Mouse (Mus musculus): ENCODE results near the gene Psme2b.
"Not testable (repeated sequence)": the region's sequence is repeated elsewhere in the genome, so short reads cannot be mapped to it uniquely, and the experiment has no call there.

Psme2b gene

DNA sequence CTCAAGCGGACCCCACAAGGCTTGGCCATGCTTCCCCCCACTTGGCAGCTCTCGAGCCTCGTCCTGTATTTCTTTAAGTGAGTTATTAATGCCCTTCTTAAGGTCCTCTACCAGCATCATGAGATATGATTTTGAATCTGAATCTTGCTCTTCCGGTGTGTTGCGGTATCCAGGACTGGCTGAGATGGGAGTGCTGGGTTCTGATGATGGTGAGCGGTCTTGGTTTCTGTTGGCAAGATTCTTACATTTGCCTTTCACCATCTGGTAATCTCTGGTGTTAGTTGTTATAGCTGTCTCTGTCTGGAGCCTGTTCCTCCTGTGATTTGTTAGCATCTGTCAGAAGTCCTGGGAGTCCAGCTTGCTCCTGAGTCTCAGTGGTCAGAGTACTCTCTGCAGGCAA is at the start of gene Psme2b:
TSS of gene Psme2b (minus strand) at position 101 of the 400 bp plus-strand sequence.
- DNase-seq (ENCODE audit: low spot score) = not testable (repeated sequence)

DNA sequence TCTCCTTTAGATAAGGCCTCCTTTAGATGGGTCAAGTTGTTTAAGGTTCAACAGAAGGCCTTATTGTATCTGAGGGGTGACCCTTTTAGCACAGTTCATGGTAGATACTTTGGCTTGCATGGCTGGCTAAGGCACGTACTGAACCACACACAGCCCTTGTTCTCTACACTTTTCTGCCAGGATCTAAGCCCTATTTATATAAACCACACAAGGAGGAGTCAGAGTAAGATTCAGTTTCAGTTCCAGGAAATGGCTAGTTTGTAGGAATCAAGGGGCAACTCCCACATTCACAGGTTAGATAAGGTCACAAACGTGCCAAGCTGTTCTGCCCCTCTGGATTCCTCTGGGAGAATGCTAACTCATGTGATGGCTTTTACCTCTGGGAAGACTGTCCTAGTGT is 48.0 kb upstream of the Psme2b start, which contains the start of gene Tgtp1:
TSS of gene Tgtp1 (minus strand) at position 155 of the 400 bp plus-strand sequence.
- DNase-seq (ENCODE audit: low spot score) = not testable (repeated sequence)

DNA sequence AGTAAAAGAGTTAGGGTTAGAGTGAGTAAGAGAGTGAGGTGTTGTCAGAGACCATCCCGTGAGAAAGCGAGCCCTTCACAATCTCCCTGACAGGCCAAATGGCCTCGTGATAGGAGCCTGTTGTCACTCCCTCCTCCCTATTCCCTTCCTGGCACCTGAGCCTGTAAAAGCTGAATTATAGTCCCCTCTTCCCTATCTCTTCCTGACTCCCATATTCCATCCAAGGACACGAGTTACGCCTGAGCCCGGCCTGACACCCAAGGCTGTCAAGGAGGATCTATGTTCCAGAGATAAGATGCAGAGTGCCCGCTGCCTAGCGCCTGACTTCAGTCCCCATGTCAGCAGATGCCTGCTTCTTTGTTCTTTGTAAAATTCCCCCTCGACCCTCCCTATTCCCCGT is 47.3 kb upstream of the Psme2b start:
- DNase-seq (ENCODE audit: low spot score) = peak; percentile 44

DNA sequence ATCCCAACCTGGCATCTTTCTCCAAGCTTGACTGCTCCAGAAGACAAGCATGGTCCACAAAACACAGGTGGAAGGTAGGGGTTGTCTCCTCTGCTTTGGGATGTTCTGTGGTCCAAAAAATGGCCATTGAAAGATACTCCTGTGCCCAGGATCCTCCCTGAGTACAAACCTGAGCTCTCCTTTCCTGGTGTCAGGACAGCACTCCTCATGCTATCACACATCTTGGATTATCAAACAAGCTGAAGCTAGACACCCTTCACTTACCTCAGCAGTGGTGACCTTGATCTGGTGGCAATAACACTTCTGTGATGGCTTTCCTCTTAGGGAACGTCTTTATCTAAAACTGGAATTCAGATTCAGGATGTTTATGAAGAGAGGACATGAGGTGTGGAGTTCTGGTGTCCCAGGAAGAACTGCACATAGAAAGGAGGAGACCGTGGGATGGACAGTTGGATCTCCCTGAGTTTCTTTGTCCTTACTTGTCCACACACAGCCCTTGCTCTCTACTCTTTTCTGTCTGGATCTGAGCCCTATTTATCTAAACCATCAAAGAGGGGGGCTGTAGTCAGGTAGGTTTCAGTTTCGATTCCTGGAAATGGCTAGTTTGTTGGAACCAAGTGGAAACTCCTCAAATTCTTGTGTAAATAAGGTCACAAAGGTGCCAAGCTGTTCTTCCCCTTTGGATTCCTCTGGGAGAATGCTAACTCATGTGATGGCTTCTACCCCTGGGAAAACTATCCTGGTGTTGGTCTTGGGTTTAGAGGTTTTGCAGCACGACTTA is 45.9 kb upstream of the Psme2b start, which contains the start of gene Gm12185:
TSS of gene Gm12185 (minus strand) at position 487 of the 781 bp plus-strand sequence.
- not testable (repeated sequence) for DNase-seq (ENCODE audit: low spot score)

DNA sequence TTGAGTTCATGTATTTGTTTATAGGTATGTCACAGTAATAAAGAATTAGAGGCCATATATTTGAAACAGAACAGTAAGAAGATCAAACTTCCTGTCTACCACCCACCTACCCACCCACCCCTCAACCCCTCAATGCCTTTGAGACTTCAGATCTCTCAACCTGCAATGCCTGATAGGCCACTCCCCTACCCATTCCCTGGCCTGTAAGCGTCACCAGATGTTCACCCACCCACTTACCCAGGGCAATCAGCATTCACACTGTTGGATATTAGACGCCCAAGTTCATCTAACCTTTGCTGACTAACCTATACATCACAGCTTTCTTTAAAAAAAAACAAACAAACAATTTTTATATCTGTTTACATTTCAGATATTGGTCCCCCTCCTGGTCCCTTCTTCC is 44.0 kb upstream of the Psme2b start:
- DNase-seq (ENCODE audit: low spot score) = not testable (repeated sequence)

DNA sequence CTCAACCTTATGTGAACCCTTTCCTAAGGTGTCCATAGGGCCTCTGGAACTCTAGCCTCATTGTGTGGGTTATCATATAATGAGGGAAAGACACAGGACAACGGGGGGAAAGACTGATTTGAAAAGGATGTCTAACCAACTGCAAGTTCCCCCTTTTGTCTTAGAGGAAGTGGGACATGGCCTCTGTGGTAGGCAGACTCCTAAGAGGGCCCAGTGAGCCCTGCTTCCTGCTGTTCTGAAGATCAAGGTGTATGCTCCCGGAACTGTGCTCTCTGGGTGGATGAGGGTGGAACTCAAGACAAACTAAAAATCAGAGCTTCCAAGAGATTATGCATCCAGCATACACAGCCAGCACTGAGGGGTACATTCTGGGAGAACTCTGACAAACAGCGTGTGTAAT is 42.2 kb upstream of the Psme2b start:
- not testable (repeated sequence) for DNase-seq (ENCODE audit: low spot score)

DNA sequence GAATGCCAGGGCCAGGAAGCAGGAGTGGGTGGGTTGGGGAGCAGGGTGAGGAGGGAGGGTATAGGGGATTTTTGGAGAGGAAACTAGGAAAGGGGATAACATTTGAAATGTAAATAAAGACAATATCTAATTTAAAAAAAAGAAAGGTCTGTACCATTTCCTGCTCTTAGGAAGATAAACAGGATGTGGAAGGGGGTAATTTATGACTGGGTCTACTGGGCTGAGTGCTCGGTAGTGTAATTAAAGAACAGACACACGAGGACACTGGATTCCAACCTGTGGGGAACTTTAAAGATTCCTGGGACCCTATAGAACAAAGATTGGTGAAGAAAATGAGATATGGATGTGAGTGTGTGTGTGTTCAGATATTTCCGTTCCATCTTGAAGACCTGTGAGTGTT is 36.9 kb upstream of the Psme2b start:
- DNase-seq (ENCODE audit: low spot score) = not testable (repeated sequence)

DNA sequence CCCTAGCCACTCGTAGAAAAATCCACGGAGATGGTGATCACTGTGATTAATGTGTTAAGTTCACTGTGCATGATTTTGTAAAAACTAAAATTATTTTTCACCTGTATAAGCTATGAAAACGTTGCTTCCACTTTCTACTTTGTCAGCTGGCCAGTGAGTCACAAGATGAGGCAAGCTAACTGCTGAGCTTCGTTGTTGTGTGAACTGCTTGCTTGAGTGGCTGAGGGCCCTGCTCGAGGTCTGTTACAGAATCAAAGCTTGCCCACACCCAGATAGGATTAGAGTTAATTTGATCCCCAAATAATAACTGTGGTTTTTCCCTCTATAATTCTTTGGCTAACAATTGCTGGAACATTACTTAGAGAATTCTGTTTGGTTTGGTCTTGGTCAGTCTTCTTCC is 34.1 kb upstream of the Psme2b start:
- DNase-seq (ENCODE audit: low spot score) = not testable (repeated sequence)

DNA sequence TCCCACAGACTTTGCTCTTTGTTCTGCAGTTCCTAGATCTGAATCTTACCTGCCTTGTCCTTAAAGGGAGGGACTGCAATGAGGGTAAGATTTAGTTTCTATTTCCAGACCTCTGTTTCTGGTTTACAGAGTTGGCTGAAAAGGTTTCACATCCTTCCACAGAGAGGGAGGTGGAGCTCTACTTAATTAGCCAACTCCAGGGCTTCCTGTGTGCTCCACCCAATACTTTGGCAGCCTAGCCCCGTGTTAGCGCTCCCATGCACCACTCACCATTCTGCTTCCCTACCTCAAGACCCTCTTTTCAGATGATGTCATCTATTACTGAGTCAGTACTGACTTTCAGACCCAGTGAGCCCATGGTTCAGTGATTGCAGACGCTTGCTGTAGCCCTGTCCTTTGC is 33.3 kb upstream of the Psme2b start, which contains the start of gene 9930111J21Rik1:
TSS of gene 9930111J21Rik1 (minus strand) at position 148 of the 400 bp plus-strand sequence.
- DNase-seq (ENCODE audit: low spot score) = not testable (repeated sequence)

DNA sequence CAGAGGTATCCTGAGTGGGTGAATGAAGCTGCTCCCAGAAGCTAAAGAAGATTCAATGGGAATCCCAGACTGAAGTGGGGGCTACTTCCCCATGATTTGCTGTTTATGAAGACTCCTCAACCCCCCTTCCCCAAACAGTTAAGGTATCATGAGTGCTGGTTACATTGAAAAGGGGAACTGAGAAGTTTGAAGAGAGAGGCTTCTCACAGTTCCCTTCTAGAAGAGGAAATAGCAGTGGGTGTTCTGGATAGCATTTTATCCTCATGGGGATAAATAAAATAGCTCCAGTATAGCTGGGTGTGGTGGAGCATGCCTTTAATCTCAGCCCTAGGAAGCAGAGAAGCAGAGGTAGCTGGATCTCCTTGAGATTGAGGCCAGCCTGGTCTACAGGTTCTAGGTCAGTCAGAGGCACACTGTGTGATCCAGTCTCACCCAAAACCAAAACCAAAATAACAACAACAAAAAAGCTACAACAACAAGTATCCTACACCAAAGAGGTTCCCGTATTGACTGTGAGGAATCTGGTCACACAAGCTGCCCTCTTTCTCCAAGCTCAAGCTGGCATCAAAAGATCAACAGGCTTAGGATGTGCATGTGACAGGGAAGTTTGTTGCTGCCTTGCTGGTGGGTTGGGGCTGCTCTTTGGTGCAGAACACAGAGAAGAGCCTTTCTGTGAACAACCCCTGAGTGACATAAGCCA is 32.4 kb upstream of the Psme2b start, which contains the start of gene Olfr56:
TSS of gene Olfr56 (plus strand) at position 650 of the 700 bp plus-strand sequence.
- DNase-seq (ENCODE audit: low spot score) = not testable (repeated sequence)

DNA sequence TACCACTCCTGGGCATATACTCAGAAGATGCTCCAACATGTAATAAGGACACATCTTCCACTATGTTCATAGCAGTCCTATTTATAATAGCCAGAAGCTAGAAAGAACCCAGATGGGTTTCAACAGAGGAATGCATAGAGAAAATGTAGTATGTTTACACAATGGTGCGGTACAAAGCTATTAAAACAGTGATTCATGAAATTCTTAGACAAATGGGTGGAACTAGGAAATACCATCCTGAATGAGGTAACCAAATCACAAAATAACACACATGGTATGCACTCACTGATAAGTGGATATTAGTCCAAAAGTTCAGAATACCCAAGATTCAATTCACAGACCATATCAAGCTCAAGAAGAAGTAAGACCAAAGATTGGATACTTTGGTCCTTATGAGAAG is 28.7 kb upstream of the Psme2b start:
- not testable (repeated sequence) for DNase-seq (ENCODE audit: low spot score)

DNA sequence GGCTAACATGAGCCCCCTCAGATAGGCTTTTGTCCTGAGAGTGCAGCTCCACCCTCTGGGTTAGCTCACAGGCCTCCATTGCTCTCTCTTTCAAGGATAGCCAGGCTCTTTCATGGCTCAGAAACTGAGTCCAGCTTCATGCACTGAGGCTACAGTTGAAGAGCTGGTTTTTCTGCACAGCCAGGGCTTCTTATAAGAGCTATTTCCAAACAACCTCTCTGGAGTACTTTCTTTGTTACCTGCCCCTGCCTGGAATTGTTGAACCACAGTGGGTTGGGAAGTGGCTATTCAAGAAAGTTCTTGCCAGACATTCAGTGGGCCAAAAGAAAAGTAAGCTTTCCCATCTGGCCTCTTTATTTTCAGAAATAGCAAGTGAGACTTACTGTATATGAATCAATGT is 6.7 kb downstream of the Psme2b start:
- not testable (repeated sequence) for DNase-seq (ENCODE audit: low spot score)

DNA sequence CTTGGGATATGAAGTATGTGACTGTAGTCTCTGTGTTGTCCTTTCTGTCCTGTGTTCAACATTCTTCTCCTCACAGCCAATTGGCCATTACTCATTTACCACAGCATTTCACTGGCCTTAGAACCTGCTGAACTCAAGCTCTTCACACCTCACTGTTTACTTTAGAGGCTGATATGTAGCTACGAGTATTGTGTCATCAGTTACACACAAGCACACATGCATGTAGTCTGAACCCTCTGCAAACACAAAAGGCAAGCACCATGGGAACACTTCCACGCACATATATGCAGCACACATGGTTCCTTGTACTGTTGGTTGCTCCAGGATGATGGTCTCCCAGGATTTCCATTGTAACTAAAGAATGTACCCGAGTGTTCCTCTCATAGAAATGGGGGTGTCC is 10.7 kb downstream of the Psme2b start:
- DNase-seq (ENCODE audit: low spot score) = not testable (repeated sequence)

DNA sequence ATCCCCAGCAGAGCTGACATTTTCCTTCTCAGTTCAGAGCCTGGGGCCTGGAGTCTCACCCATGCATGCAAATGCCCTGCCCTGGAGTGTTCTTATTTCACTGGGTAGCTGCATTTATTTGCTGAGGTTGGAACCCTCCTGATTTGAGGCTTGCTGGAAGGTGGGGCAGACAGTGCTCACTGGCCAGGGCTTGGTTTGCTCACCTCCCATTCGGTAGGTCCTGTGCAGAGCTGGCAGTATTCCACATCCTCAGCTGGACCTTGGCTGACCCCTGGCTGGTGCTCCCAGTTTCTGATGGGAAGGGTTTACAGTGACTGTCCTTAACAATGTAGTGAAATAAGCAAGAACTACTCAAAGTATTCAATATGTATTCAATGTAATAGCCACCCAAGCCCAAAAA is 12.1 kb downstream of the Psme2b start:
- DNase-seq (ENCODE audit: low spot score) = not testable (repeated sequence)

DNA sequence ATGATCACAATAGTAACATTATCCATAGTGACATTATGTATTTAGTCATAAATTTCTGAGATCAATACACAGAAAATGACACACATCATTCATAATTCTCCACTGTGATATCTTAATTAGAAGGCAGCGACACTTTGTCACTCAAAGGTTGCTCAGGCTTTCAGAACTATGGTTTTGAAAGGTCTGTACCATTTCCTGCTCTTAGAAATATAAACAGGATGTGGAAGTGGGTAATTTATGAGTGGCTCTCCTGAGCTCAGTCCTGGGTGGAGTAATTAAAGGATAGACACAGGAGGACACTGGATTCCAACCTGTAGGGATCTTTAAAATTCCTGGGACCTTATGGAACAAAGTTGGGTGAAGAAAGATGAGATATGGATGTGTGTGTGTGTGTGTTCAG is 12.6 kb downstream of the Psme2b start:
- DNase-seq (ENCODE audit: low spot score) = not testable (repeated sequence)

DNA sequence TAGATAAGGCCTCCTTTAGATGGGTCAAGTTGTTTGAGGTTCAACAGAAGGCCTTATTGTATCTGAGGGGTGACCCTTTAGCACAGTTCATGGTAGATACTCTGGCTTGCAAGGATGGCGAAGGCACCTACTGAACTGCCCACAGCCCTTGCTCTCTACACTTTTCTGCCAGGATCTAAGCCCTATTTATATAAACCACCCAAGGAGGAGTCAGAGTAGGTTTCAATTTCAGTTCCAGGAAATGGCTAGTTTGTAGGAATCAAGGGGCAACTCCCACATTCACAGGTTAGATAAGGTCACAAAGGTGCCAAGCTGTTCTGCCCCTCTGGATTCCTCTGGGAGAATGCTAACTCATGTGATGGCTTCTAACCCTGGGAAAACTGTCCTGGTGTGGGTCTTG is 17.9 kb downstream of the Psme2b start:
- DNase-seq (ENCODE audit: low spot score) = not testable (repeated sequence)

DNA sequence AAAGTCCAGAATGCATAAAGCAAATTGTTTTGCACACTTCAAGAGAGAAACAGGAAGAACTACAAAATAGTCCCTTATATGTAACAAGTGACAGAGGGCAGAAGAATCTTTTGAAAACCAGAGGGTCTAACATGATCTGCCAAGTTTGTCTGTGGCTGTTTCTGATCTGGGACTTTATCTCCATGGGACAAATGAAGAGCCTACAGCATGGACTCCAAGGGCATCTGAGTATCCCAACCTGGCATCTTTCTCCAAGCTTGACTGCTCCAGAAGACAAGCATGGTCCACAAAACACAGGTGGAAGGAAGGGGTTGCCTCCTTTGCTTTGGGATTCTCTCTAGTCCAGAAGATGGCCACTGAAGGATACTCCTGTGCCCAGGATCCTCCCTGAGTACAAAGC is 19.6 kb downstream of the Psme2b start:
- DNase-seq (ENCODE audit: low spot score) = not testable (repeated sequence)

DNA sequence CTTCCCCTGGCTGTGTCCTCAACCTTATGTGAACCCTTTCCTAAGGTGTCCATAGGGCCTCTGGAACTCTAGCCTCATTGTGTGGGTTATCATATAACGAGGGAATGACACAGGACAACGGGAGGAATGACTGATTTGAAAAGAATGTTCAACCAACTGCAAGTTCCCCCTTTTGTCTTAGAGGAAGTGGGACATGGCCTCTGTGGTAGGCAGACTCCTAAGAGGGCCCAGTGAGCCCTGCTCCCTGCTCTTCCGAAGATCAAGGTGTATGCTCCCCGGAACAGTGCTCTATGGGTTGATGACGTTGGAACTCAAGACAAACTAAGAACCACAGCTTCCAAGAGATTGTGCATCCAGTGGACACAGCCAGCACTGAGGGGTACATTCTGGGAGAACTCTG is 22.2 kb downstream of the Psme2b start:
- DNase-seq (ENCODE audit: low spot score) = not testable (repeated sequence)

DNA sequence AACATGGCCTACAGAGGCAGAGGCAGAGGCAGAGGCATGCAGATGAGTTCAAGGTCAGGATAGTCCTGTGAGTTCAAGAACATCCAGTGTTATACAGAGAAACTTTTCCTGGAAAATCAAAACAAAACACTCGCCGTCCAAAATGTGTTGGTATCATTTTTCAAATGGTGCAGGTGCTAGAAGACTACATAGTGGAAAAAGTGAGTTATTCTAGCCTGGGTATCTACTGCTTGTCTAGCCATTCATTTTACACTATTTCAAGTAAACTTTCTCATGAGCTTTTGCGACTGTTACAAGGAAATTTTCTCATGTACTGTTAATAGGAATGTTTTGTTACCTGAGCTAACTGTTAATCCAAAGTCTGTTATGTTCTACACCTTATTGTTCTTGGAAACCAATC is 27.6 kb downstream of the Psme2b start:
- DNase-seq (ENCODE audit: low spot score) = no peak

DNA sequence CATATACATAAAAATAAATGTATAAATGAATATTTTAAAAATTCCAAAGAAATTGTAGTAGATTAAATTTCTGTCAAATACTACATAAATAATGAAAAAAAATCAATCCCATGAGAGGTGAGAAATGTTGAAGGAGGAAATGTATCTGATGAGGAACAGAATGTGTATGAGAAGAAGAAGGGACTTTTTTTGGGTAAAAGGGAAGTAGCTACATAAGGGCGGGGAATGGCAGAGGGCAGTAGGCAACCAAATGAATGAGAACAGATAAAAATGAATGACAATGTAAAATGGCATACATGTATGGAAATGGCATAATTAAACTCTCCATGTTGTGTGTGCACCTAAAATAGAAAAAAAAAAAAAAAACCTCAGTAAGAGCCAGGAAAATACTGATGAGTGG is 32.4 kb downstream of the Psme2b start:
- no peak for DNase-seq (ENCODE audit: low spot score)

DNA sequence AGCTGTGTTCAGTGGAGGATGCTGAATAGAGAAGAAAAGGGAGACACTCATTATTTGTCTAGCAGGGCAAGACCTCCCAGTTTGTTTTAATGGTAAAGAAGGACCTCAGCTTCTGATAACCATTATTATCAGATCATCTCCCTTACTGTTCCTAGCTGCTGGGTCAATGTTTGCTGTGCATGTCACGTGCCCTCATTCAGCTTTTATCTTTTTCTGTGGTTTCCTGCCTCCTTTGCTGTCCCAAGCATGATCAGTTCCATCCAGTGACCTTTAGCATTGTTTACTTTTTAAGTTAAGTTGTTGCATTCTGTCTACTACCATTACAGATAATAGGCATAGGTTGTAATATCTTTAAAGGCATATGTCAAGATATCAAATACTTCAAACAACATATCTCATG is 37.5 kb downstream of the Psme2b start:
- no peak for DNase-seq (ENCODE audit: low spot score)

DNA sequence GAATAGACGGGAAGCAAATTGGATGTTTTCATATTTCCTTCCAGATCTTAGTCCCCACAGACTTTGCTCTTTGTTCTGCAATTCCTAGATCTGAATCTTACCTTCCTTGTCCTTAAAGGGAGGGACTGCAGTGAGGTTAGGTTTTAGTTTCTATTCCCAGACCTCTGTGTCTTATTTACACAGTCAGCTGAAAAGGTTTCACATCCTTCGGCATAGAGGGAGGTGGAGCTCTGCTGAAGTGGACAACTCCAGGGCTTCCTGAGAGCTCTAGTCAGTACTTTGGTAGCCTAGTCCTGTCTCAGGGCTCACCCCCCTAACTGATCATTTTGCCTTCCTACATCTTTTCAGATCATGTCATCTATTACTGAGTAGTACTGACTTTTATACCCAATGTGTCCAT is 44.0 kb downstream of the Psme2b start, which contains the start of gene Gm5431:
TSS of gene Gm5431 (minus strand) at position 194 of the 400 bp plus-strand sequence.
- no peak for DNase-seq (ENCODE audit: low spot score)

DNA sequence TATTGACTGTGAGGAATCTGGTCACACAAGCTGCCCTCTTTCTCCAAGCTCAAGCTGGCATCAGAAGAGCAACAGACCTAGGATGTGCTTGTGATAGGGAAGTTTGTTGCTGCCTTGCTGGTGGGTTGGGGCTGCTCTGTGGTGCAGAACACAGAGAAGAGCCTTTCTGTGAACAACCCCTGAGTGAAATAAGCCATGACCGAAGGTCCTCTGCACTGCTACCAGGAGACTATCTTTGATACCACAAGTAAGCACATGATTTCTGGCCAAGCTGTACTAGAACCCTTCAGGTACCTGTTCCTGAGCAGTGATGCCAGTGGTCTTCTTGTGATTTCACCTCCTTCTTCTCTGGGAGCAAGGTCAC is 44.4 kb downstream of the Psme2b start:
- not testable (repeated sequence) for DNase-seq (ENCODE audit: low spot score)
